Mouse (Mus musculus) forebrain, embryonic 14.5 days (tissue): ENCODE results near the gene Tmc6. TPM values are rescaled to one million over a fixed set of nuclear protein-coding genes. Genes with fewer than 3 reads are reported as not detected.
A peak's percentile ranks its signal among the peaks of the same experiment; 100 is the strongest.

Experiments
- ATAC-seq: fragments of 200-750 bp; cut with Nextera tagmentation; 2 replicates; pipeline ENCODE4 v1.8.0; 2017; ENCODE audit warnings: mild to moderate bottlenecking, moderate library complexity
- DNase-seq: peaks from one replicate; pipeline ENCODE4 v3.0.0-alpha.2; 2015; ENCODE audit warnings: low spot score
- H3K27ac ChIP-seq: fragments of 300-500 bp; sonication (generic); 2 replicates; pipeline ENCODE4 v1.5.1; 2014; ENCODE audit warnings: low read depth, mild to moderate bottlenecking, control low read depth, low read length, moderate library complexity
- H3K27me3 ChIP-seq: fragments of 300-500 bp; sonication (generic); replicated peaks from 2 replicates; pipeline ENCODE4 v1.6.1; 2014; ENCODE audit warnings: low read length, control low read depth, mixed read lengths; ENCODE audit not compliant: control insufficient read depth, insufficient read depth
- H3K36me3 ChIP-seq: fragments of 300-500 bp; sonication (generic); 2 replicates; pipeline ENCODE4 v1.6.1; 2014; ENCODE audit warnings: low read length, control low read depth; ENCODE audit not compliant: control insufficient read depth, insufficient read depth
- H3K4me1 ChIP-seq: fragments of 300-500 bp; sonication (generic); 2 replicates; pipeline ENCODE4 v1.6.1; 2014; ENCODE audit warnings: antibody characterized with exemption, low read length, control low read depth; ENCODE audit not compliant: control insufficient read depth, insufficient read depth
- H3K4me2 ChIP-seq: fragments of 300-500 bp; sonication (generic); 2 replicates; pipeline ENCODE4 v1.6.1; 2014; ENCODE audit warnings: mild to moderate bottlenecking, control low read depth, low read length
- H3K4me3 ChIP-seq: fragments of 300-500 bp; sonication (generic); 2 replicates; pipeline ENCODE4 v1.5.1; 2014; ENCODE audit warnings: low read depth, low read length, control low read depth
- H3K9ac ChIP-seq: fragments of 300-500 bp; sonication (generic); 2 replicates; pipeline ENCODE4 v1.6.1; 2014; ENCODE audit warnings: mild to moderate bottlenecking, low read length, control low read depth, moderate library complexity
- H3K9me3 ChIP-seq: fragments of 300-500 bp; sonication (generic); replicated peaks from 2 replicates; pipeline ENCODE4 v1.6.1; 2016; ENCODE audit warnings: low read length, control low read depth, mixed read lengths; ENCODE audit not compliant: control insufficient read depth
- WGBS: fragments of 180-500 bp; shearing (Covaris S2); extraction: QIAGEN DNeasy Blood & Tissue Kit; methylation state at CpG from one replicate; pipeline ENCODE4 v1.1.7; 2014; 5-methylcytosine and 5-hydroxymethylcytosine counted together
- polyA plus RNA-seq: library from polyadenylated mRNA; unstranded; fragments of >200 nt; fragmentation: Nextera tagmentation; extraction: Ambion mirVana; gene quantifications from 2 replicates; pipeline ENCODE4 v1.2.1, GENCODE M21; 2014

Tmc6 gene
- polyA plus RNA-seq, 1 experiment from 2014 or later = 2.6 TPM

GRCm38 (mm10) chr11:117825333-117826101 is 43.5 kb upstream of the Tmc6 start, which contains the start of the genes Afmid and Tk1:
TSS of gene Afmid (plus strand) at chr11:117825924.
TSS of gene Tk1 (minus strand) at chr11:117826092.
- H3K27ac ChIP-seq = peak within 1 kb of the TSS; percentile 76
- WGBS = under 1% methylated on average over 34 of the region's 34 CpGs
- peaks cover 22% of the 10 kb centered on the region for H3K4me1 ChIP-seq
- no peaks in the 10 kb centered on the region for H3K27me3 ChIP-seq
- ATAC-seq = peak; percentile 59
- DNase-seq = peak; percentile 90
- peak within 1 kb of the TSS; percentile 34 for H3K4me3 ChIP-seq
- peak within 1 kb of the TSS; percentile 56 for H3K9ac ChIP-seq
- peak within 1 kb of the TSS; percentile 74 for H3K4me2 ChIP-seq
- no peaks in the 10 kb centered on the region for H3K9me3 ChIP-seq
- H3K36me3 ChIP-seq = peaks cover 16% of the 10 kb centered on the region; the same call in 1 of the 2 replicates

GRCm38 (mm10) chr11:117824060-117824969 is 42.3 kb upstream of the Tmc6 start:
- WGBS = 11% methylated on average over 23 of the region's 23 CpGs
- H3K4me1 ChIP-seq = peaks cover 22% of the 10 kb centered on the region
- DNase-seq (peak; percentile 85), ATAC-seq (peak; percentile 77)
- peaks cover 26% of the 10 kb centered on the region; the same call in 1 of the 2 replicates for H3K36me3 ChIP-seq
- H3K4me3 ChIP-seq = peak overlapping the region; percentile 34
- peak overlapping the region; percentile 74 for H3K4me2 ChIP-seq
- H3K27me3 ChIP-seq = no peaks in the 10 kb centered on the region
- no peaks in the 10 kb centered on the region for H3K9me3 ChIP-seq
- H3K9ac ChIP-seq = peak overlapping the region; percentile 56
- peak overlapping the region; percentile 76; the same call in 1 of the 2 replicates for H3K27ac ChIP-seq

GRCm38 (mm10) chr11:117823411-117823810 is 41.4 kb upstream of the Tmc6 start:
- H3K27ac ChIP-seq = no peak overlapping the region
- H3K36me3 ChIP-seq = peaks cover 28% of the 10 kb centered on the region; the same call in 1 of the 2 replicates
- DNase-seq (no peak), ATAC-seq (no peak)
- H3K9ac ChIP-seq = no peak overlapping the region
- no peaks in the 10 kb centered on the region for H3K27me3 ChIP-seq
- no peak overlapping the region for H3K4me2 ChIP-seq
- H3K9me3 ChIP-seq = no peaks in the 10 kb centered on the region
- peaks cover 20% of the 10 kb centered on the region for H3K4me1 ChIP-seq
- no peak overlapping the region for H3K4me3 ChIP-seq
- WGBS = 90% methylated on average over 6 of the region's 6 CpGs

GRCm38 (mm10) chr11:117822728-117823241 is 40.8 kb upstream of the Tmc6 start:
- H3K27ac ChIP-seq = no peak overlapping the region
- H3K9ac ChIP-seq = no peak overlapping the region
- no peak for ATAC-seq
- no peak for DNase-seq
- H3K27me3 ChIP-seq = no peaks in the 10 kb centered on the region
- H3K4me1 ChIP-seq = peaks cover 16% of the 10 kb centered on the region
- H3K4me2 ChIP-seq = no peak overlapping the region
- no peak overlapping the region for H3K4me3 ChIP-seq
- peaks cover 28% of the 10 kb centered on the region; the same call in 1 of the 2 replicates for H3K36me3 ChIP-seq
- 81% methylated on average over 7 of the region's 7 CpGs for WGBS
- H3K9me3 ChIP-seq = no peaks in the 10 kb centered on the region

GRCm38 (mm10) chr11:117821868-117822267 is 39.9 kb upstream of the Tmc6 start:
- peaks cover 33% of the 10 kb centered on the region for H3K36me3 ChIP-seq

GRCm38 (mm10) chr11:117820173-117820572 is 38.2 kb upstream of the Tmc6 start:
- ATAC-seq (no peak), DNase-seq (no peak)
- Histone ChIP-seq H3K4me2 (no peak overlapping the region), H3K27me3 (no peaks in the 10 kb centered on the region), H3K4me3 (no peak overlapping the region), H3K36me3 (peaks cover 46% of the 10 kb centered on the region), H3K9me3 (no peaks in the 10 kb centered on the region), H3K4me1 (peaks cover 11% of the 10 kb centered on the region), H3K9ac (no peak overlapping the region), H3K27ac (no peak overlapping the region)
- 91% methylated on average over 7 of the region's 7 CpGs for WGBS

More at GRCm38 (mm10) chr11:117821868-117822267, 39.9 kb upstream of the Tmc6 start:
- Histone ChIP-seq H3K4me1 (peaks cover 12% of the 10 kb centered on the region), H3K27me3 (no peaks in the 10 kb centered on the region), H3K9me3 (no peaks in the 10 kb centered on the region), H3K9ac (no peak overlapping the region), H3K27ac (no peak overlapping the region), H3K4me3 (no peak overlapping the region), H3K4me2 (no peak overlapping the region)
- ATAC-seq = no peak
- WGBS = 90% methylated on average over 9 of the region's 9 CpGs
- no peak for DNase-seq

GRCm38 (mm10) chr11:117819095-117819494 is 37.1 kb upstream of the Tmc6 start:
- Histone ChIP-seq H3K9me3 (no peaks in the 10 kb centered on the region), H3K36me3 (peaks cover 57% of the 10 kb centered on the region), H3K9ac (no peak overlapping the region)

GRCm38 (mm10) chr11:117816389-117816996 is 34.5 kb upstream of the Tmc6 start:
- 88% methylated on average over 11 of the region's 13 CpGs for WGBS
- no peak overlapping the region for H3K4me2 ChIP-seq
- H3K9me3 ChIP-seq = no peaks in the 10 kb centered on the region
- peaks cover 62% of the 10 kb centered on the region for H3K36me3 ChIP-seq
- no peak for DNase-seq
- no peak overlapping the region for H3K4me3 ChIP-seq
- H3K27me3 ChIP-seq = no peaks in the 10 kb centered on the region
- no peak overlapping the region for H3K9ac ChIP-seq
- no peak for ATAC-seq
- no peaks in the 10 kb centered on the region for H3K4me1 ChIP-seq
- H3K27ac ChIP-seq = no peak overlapping the region

More at GRCm38 (mm10) chr11:117819095-117819494, 37.1 kb upstream of the Tmc6 start:
- H3K27me3 ChIP-seq = no peaks in the 10 kb centered on the region
- no peak overlapping the region for H3K27ac ChIP-seq
- DNase-seq (no peak), ATAC-seq (no peak)
- peaks cover 2% of the 10 kb centered on the region; the same call in 1 of the 2 replicates for H3K4me1 ChIP-seq
- no peak overlapping the region for H3K4me3 ChIP-seq
- WGBS = 55% methylated on average over 8 of the region's 8 CpGs
- H3K4me2 ChIP-seq = no peak overlapping the region
